ENCODE assay signal across 18 mouse cellular contexts in the genomic region with DNA sequence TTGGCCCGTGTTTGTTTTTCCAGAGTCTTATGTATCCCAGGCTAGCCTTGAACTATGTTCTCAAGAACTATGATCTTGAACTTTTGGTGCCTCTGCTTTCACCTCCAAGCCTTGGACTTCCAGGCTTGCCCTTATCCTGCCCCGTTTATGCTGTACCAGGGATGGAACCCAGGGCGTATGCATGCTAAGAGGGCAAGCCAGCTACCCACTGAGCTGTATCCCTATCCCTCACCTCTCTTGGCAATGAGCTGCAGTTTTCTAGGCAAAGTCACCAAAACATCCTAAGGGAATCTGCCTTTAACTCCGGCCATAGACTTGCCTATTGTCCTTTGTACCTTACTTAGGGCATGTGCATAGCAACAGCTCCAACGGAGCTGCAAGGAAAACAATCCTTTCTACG. TPM values are rescaled to one million over a fixed set of nuclear protein-coding genes. Genes with fewer than 3 reads are reported as not detected.
DNase-seq lines count a peak whose midpoint lies in the region; ATAC-seq lines count a peak whose summit lies in the region.
"Had no signal": no experiment of that assay in that cellular context is flagged by ENCODE, and none has a peak within 500 bp of the region (broad histone marks: within the 10 kb centered on the region; RNA-seq: fewer than 3 reads in every experiment).

No protein-coding gene starts in this region.

- WGBS in heart, embryonic 13.5 days, result 61% methylated on average over 6 of the region's 6 CpGs
- 73% methylated on average over 6 of the region's 6 CpGs for WGBS in neural tube, embryonic 13.5 days

- peak overlapping the region; percentile 55; the same call in 1 of the 2 replicates for H3K27ac ChIP-seq in heart, embryonic 13.5 days (replicated peaks)
- no peak overlapping the region; the same call in 1 of the 2 replicates for H3K27ac ChIP-seq in neural tube, embryonic 13.5 days (replicated peaks)
- H3K27ac ChIP-seq: embryonic facial prominence, embryonic 12.5 days; limb, embryonic 10.5 days; macrophage; midbrain, embryonic 13.5 days had no signal

- H3K36me3 ChIP-seq in heart, embryonic 13.5 days, result no peaks in the 10 kb centered on the region
- H3K36me3 ChIP-seq in neural tube, embryonic 13.5 days, result no peaks in the 10 kb centered on the region
- H3K36me3 ChIP-seq: embryonic facial prominence, embryonic 12.5 days; limb, embryonic 10.5 days; midbrain, embryonic 13.5 days had no signal

- peak overlapping the region; percentile 44; the same call in 1 of the 2 replicates for H3K4me3 ChIP-seq in heart, embryonic 13.5 days
- H3K4me3 ChIP-seq in neural tube, embryonic 13.5 days, result no peak overlapping the region
- H3K4me3 ChIP-seq: embryonic facial prominence, embryonic 12.5 days; limb, embryonic 10.5 days; midbrain, embryonic 13.5 days had no signal

- peak overlapping the region; percentile 59 for H3K4me2 ChIP-seq in heart, embryonic 13.5 days
- H3K4me2 ChIP-seq in neural tube, embryonic 13.5 days, result 0 out of 2 replicates have a peak overlapping the region, but pooled peaks have one; percentile 14
- H3K4me2 ChIP-seq: embryonic facial prominence, embryonic 12.5 days; midbrain, embryonic 13.5 days had no signal

- ATAC-seq in heart, embryonic 13.5 days (ENCODE audit: extremely low read depth, insufficient number of reproducible peaks, low FRiP score, low TSS enrichment), result no peak
- no peak for ATAC-seq in neural tube, embryonic 13.5 days (ENCODE audit: low read depth)
- ATAC-seq: midbrain, embryonic 13.5 days had no signal

- no peak for DNase-seq in heart, adult 8-10 months (ENCODE audit: low spot score)
- DNase-seq in kidney, postnatal 14 days, result peak; percentile 34
- DNase-seq in kidney, postnatal 10 days, result no peak
- no peak for DNase-seq in neural tube, embryonic 10.5 days (ENCODE audit: extremely low spot score, low spot score)
- DNase-seq in adipocyte (ENCODE audit: low spot score), result no peak
- DNase-seq: cerebellum, postnatal 25 days; kidney, adult 18-20 months; layer of hippocampus, postnatal 36 days; right cerebral cortex, postnatal 25 days; thymus, adult 18-20 months had no signal

- no peak overlapping the region; the same call in 1 of the 2 replicates for H3K9ac ChIP-seq in heart, embryonic 13.5 days
- H3K9ac ChIP-seq in neural tube, embryonic 13.5 days, result no peak overlapping the region
- H3K9ac ChIP-seq: embryonic facial prominence, embryonic 12.5 days; midbrain, embryonic 13.5 days had no signal

- H3K27me3 ChIP-seq in heart, embryonic 13.5 days (replicated peaks), result peaks cover 30% of the 10 kb centered on the region
- no peaks in the 10 kb centered on the region for H3K27me3 ChIP-seq in neural tube, embryonic 13.5 days
- H3K27me3 ChIP-seq: embryonic facial prominence, embryonic 12.5 days; midbrain, embryonic 13.5 days had no signal

- no peaks in the 10 kb centered on the region for H3K9me3 ChIP-seq in heart, embryonic 13.5 days
- H3K9me3 ChIP-seq in neural tube, embryonic 13.5 days, result no peaks in the 10 kb centered on the region
- H3K9me3 ChIP-seq: embryonic facial prominence, embryonic 12.5 days; limb, embryonic 10.5 days; midbrain, embryonic 13.5 days had no signal

- peaks cover 71% of the 10 kb centered on the region for H3K4me1 ChIP-seq in heart, embryonic 13.5 days
- 0 out of 2 replicates have a peak, but pooled peaks cover 4% of the 10 kb centered on the region for H3K4me1 ChIP-seq in neural tube, embryonic 13.5 days (replicated peaks)

RNA-seq across cellular contexts. Expression of a gene that starts 2.6 kb away (rescaled TPM):
- 17.4 and 18.7 TPM in 2 replicates for polyA plus RNA-seq in heart, embryonic 13.5 days (2015; fragmentation: Nextera tagmentation; extraction: Ambion mirVana)
- 100 to 1,000 TPM; 195 to 206 (median 199) TPM for total RNA-seq in heart, adult 8-10 months (2022)
- polyA plus RNA-seq in neural tube, embryonic 13.5 days (2015; fragmentation: Nextera tagmentation; extraction: Ambion mirVana), result 9.8 and 10.4 TPM in 2 replicates
- total RNA-seq: granulocyte monocyte progenitor cell, adult 5-6 weeks; MEL had no signal
